15 mouse cellular contexts compared by ENCODE assay signal in the genomic region with DNA sequence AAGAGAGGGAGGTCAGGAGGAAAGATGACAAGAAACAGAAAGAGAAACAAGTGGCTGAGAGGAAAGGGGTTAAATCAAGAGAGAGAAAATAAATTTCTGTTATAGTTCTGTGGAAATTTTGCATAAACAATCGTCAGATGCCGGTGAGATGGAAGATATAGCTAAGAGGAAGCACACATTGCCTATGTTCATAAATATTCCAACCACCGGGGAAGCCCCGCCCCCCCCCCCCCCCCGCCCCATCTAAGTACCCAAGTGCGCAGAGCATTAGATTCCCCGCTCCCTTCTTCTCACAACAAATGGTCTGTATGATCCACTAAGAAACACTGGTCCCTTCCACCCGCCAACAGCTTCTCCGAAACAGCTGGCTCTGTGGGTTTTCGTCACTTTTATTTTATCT.
"Had no signal": no experiment of that assay in that cellular context is flagged by ENCODE, and none has a peak within 500 bp of the region (broad histone marks: within the 10 kb centered on the region; RNA-seq: fewer than 3 reads in every experiment).

No protein-coding gene starts in this region.

- ATAC-seq: liver, embryonic 12.5 days; midbrain, embryonic 16.5 days had no signal

- H3K4me2 ChIP-seq: limb, embryonic 15.5 days; liver, embryonic 12.5 days; lung, embryonic 14.5 days; midbrain, embryonic 12.5 days; stomach, embryonic 15.5 days had no signal

- H3K27ac ChIP-seq: kidney, postnatal 0 days; limb, embryonic 15.5 days; liver, embryonic 12.5 days; midbrain, embryonic 12.5 days; stomach, embryonic 15.5 days had no signal

- H3K36me3 ChIP-seq: liver, embryonic 12.5 days; stomach, embryonic 15.5 days had no signal

- H3K4me1 ChIP-seq: limb, embryonic 15.5 days; liver, embryonic 12.5 days; megakaryocyte, embryonic 14.5 days; midbrain, embryonic 12.5 days; stomach, embryonic 15.5 days had no signal

- H3K4me3 ChIP-seq: limb, embryonic 15.5 days; liver, embryonic 12.5 days; megakaryocyte, embryonic 14.5 days; midbrain, embryonic 12.5 days; stomach, embryonic 15.5 days had no signal

- DNase-seq: kidney, adult 9 months; kidney, postnatal 4 days; lung, embryonic 14.5 days; lung, postnatal 10 days; lung, postnatal 4 days; right cerebral cortex, adult 18-20 months; right cerebral cortex, postnatal 25 days; thymus, postnatal 36 days had no signal

- H3K9me3 ChIP-seq: limb, embryonic 15.5 days; liver, embryonic 12.5 days; midbrain, embryonic 12.5 days; stomach, embryonic 15.5 days had no signal

- H3K27me3 ChIP-seq: limb, embryonic 15.5 days; liver, embryonic 12.5 days; megakaryocyte, embryonic 14.5 days; midbrain, embryonic 12.5 days; stomach, embryonic 15.5 days had no signal

- H3K9ac ChIP-seq: limb, embryonic 15.5 days; liver, embryonic 12.5 days; lung, embryonic 14.5 days; midbrain, embryonic 12.5 days; stomach, embryonic 15.5 days had no signal
